Mouse (Mus musculus) liver, adult 2 months (tissue): ENCODE measurements at regions not wholly inside any gene's neighbourhood (a gene's known extent, or its start where the extent isn't known, plus 50 kb on each side); places are given as distances from the start of the nearest gene placed in this dataset.
"Not testable (repeated sequence)": the region's sequence is repeated elsewhere in the genome, so short reads cannot be mapped to it uniquely, and the experiment has no call there.

Experiments
- DNase-seq: peaks from one replicate; pipeline ENCODE4 v3.0.0-alpha.2; 2011; ENCODE audit warnings: low read depth, low spot score; ENCODE audit errors: extremely low read depth
- H3K27ac ChIP-seq: fragments of 200-500 bp; replicated peaks from 2 replicates; pipeline ENCODE4 v1.5.1; 2012; ENCODE audit warnings: low read depth, mild to moderate bottlenecking, control low read depth, inconsistent platforms, low read length; ENCODE audit not compliant: insufficient read depth
- H3K27me3 ChIP-seq: fragments of 200-500 bp; 2 replicates; pipeline ENCODE4 v1.6.1; 2012; ENCODE audit warnings: mild to moderate bottlenecking, moderate library complexity, low read length, inconsistent platforms; ENCODE audit not compliant: control insufficient read depth, insufficient read depth
- H3K36me3 ChIP-seq: fragments of 200-500 bp; 2 replicates; pipeline ENCODE4 v1.6.1; 2012; ENCODE audit warnings: low read length, inconsistent platforms; ENCODE audit not compliant: control insufficient read depth, insufficient read depth
- H3K4me1 ChIP-seq: fragments of 200-500 bp; 2 replicates; pipeline ENCODE4 v1.6.1; 2011; ENCODE audit warnings: low read length; ENCODE audit not compliant: control insufficient read depth, insufficient read depth
- H3K4me3 ChIP-seq: fragments of 200-500 bp; 2 replicates; pipeline ENCODE4 v1.5.1; 2011; ENCODE audit warnings: low read depth, mild to moderate bottlenecking, control low read depth, low read length, moderate library complexity; ENCODE audit not compliant: insufficient read depth
- H3K79me2 ChIP-seq: fragments of 200-500 bp; 2 replicates; pipeline ENCODE4 v1.6.1; 2012; ENCODE audit warnings: inconsistent platforms, mild to moderate bottlenecking, low read length, moderate library complexity; ENCODE audit not compliant: control insufficient read depth, insufficient read depth
- H3K9ac ChIP-seq: fragments of 200-500 bp; 2 replicates; pipeline ENCODE4 v1.6.1; 2012; ENCODE audit warnings: low read depth, mild to moderate bottlenecking, control low read depth, inconsistent platforms, low read length
- CTCF ChIP-seq: fragments of 200-500 bp; IDR thresholded peaks from 2 replicates; pipeline ENCODE4 v1.5.1; 2011; ENCODE audit warnings: low read depth, low read length, control low read depth
- POLR2A ChIP-seq: fragments of 200-500 bp; IDR thresholded peaks from 2 replicates; pipeline ENCODE4 v1.6.1; 2011; ENCODE audit warnings: low read length, control low read depth; ENCODE audit not compliant: insufficient read depth; ENCODE audit errors: extremely low read depth
- WGBS: fragments of 180-500 bp; shearing (Covaris S2); methylation state at CpG from one replicate; pipeline ENCODE4 v1.1.7; 2018; 5-methylcytosine and 5-hydroxymethylcytosine counted together

GRCm38 (mm10) chr1:17451204-17451866, 694.4 kb downstream of the Crisp4 start:
- no peak overlapping the region for H3K27ac ChIP-seq
- TF ChIP-seq CTCF (no peak), POLR2A (no peak)
- no peak overlapping the region for H3K4me3 ChIP-seq
- H3K79me2 ChIP-seq = no peaks in the 10 kb centered on the region
- H3K36me3 ChIP-seq = no peaks in the 10 kb centered on the region
- DNase-seq = no peak
- H3K27me3 ChIP-seq = no peaks in the 10 kb centered on the region
- no peaks in the 10 kb centered on the region for H3K4me1 ChIP-seq
- 72% methylated on average over 2 of the region's 2 CpGs for WGBS
- H3K9ac ChIP-seq = no peak overlapping the region

- Histone ChIP-seq H3K36me3 (no peaks in the 10 kb centered on the region), H3K4me3 (no peak overlapping the region), H3K27ac (no peak overlapping the region), H3K9ac (no peak overlapping the region), H3K79me2 (no peaks in the 10 kb centered on the region), H3K27me3 (no peaks in the 10 kb centered on the region), H3K4me1 (no peaks in the 10 kb centered on the region)
- TF ChIP-seq CTCF = no peak
- no peak for TF ChIP-seq POLR2A
- no peak for DNase-seq
- 68% methylated on average over 1 of the region's 1 CpGs for WGBS
Observed at GRCm38 (mm10) chr1:17450715-17451114, 695.0 kb downstream of the Crisp4 start.

- Histone ChIP-seq H3K36me3 (no peaks in the 10 kb centered on the region), H3K4me1 (no peaks in the 10 kb centered on the region), H3K27ac (no peak overlapping the region), H3K4me3 (no peak overlapping the region), H3K79me2 (no peaks in the 10 kb centered on the region), H3K9ac (no peak overlapping the region), H3K27me3 (no peaks in the 10 kb centered on the region)
- no peak for DNase-seq
- TF ChIP-seq CTCF = no peak
- TF ChIP-seq POLR2A = no peak
Observed at GRCm38 (mm10) chr1:17450295-17450694, 695.4 kb downstream of the Crisp4 start.

DNA sequence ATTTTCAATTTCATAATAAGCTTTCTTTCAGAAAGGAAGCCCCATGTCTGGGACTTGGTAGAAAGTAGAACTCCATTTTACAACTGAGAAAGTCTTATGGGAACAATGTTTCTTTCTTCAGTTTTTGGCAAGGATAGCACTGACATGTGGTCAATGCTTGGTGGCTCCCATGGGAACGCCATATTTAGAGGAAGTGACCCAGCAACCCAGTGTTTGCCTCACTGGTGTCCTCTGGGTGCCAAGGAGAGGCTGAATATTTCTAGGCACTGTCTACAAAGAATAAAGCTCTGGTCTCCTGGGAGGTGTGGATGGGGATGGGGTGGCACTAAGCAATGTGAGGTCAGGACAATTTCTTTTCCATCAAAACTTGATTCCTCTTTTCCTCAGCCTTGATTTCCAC, 696.4 kb downstream of the Crisp4 start:
- Histone ChIP-seq H3K9ac (no peak overlapping the region), H3K36me3 (no peaks in the 10 kb centered on the region), H3K4me1 (no peaks in the 10 kb centered on the region), H3K27me3 (no peaks in the 10 kb centered on the region), H3K79me2 (no peaks in the 10 kb centered on the region), H3K4me3 (no peak overlapping the region), H3K27ac (no peak overlapping the region)
- no peak for DNase-seq
- no peak for TF ChIP-seq POLR2A
- 82% methylated on average over 1 of the region's 1 CpGs for WGBS

DNA sequence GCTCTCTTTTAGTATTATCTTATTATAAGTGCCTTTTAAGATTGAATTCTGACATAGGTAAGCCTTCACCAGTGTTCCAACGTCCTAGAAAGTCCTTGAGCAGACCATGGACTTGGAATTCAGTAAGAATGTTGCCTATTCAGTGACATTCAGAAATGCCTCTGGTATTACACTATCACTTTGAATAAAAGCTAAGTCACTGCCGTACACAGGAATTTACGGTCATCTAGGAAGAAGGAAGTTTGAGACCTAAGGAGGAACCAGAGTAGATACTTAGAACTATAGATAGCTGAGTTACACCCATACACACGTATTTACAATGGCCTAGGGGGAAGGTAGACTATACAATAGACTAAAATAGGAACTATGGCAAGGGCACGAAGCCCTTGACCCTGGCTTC, 711.6 kb downstream of the Crisp4 start:
- H3K79me2 ChIP-seq, H3K27ac ChIP-seq, H3K27me3 ChIP-seq, H3K4me1 ChIP-seq, DNase-seq, H3K4me3 ChIP-seq, H3K36me3 ChIP-seq, H3K9ac ChIP-seq: not testable (repeated sequence)
- WGBS = 66% methylated on average over 5 of the region's 5 CpGs

DNA sequence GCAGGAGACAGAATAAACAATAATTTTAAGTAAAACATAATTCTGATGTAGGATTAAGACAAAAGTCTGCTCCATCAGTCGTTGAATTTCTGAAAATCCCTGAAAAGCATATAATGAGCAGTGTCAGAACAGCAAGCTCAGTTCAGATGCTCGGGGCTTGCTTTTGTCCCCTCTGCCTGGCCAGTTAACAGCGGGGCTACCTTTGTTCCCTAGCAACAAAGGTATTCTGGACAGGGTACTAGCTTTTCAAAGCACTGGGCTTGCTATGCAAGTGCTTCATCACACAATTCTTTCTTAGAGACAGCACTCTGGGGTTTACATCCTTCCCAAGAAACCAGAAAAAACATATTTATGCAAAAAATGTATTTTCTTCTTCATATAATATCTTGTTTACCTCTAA, 729.7 kb downstream of the Crisp4 start:
- Histone ChIP-seq H3K79me2 (no peaks in the 10 kb centered on the region), H3K27ac (no peak overlapping the region), H3K27me3 (no peaks in the 10 kb centered on the region), H3K36me3 (no peaks in the 10 kb centered on the region), H3K4me3 (no peak overlapping the region), H3K4me1 (no peaks in the 10 kb centered on the region), H3K9ac (no peak overlapping the region)
- WGBS = 44% methylated on average over 3 of the region's 3 CpGs
- no peak for DNase-seq
- no peak for TF ChIP-seq CTCF
- no peak for TF ChIP-seq POLR2A
